Comparison of ENCODE assay signal across 11 mouse cellular contexts in genomic region chr2:134482683-134483082, GRCm38 (mm10).
A peak's percentile ranks its signal among the peaks of the same experiment; 100 is the strongest.
DNase-seq lines count a peak whose midpoint lies in the region; ATAC-seq and TF ChIP-seq lines count a peak whose summit lies in the region.
"Had no signal": no experiment of that assay in that cellular context is flagged by ENCODE, and none has a peak within 500 bp of the region (broad histone marks: within the 10 kb centered on the region; RNA-seq: fewer than 3 reads in every experiment).

No protein-coding gene starts in this region.

- no peak for TF ChIP-seq POLR2A in cortical plate, adult 2 months (IDR thresholded peaks at IDR 0.05; ENCODE audit: extremely low read depth, insufficient read depth, low read length)
- no peak for TF ChIP-seq POLR2A in limb, embryonic 14.5 days (IDR thresholded peaks at IDR 0.05; ENCODE audit: borderline replicate concordance, extremely low read depth, insufficient read depth, insufficient read length)

- TF ChIP-seq CTCF in cortical plate, adult 2 months (IDR thresholded peaks at IDR 0.05; ENCODE audit: extremely low read depth, insufficient read depth, low read length), result peak; percentile 52

- no peak overlapping the region for H3K4me3 ChIP-seq in cortical plate, adult 2 months (ENCODE audit: insufficient read depth, low read length)
- H3K4me3 ChIP-seq in limb, embryonic 14.5 days (replicated peaks; ENCODE audit: low read length), result no peak overlapping the region
- H3K4me3 ChIP-seq: heart, embryonic 12.5 days; liver, embryonic 13.5 days had no signal

- peak; percentile 16 for DNase-seq in layer of hippocampus, adult 11-12 months (ENCODE audit: low spot score)
- DNase-seq in layer of hippocampus, postnatal 25 days (ENCODE audit: extremely low spot score in 1 of 2, low spot score in 1 of 2), result no peak
- DNase-seq in ES-CJ7 (ENCODE audit: low read depth, low spot score), result peak; percentile 58
- DNase-seq in limb, embryonic 14.5 days (ENCODE audit: low spot score), result peak; percentile 57
- no peak for DNase-seq in MN1 (ENCODE audit: low spot score)
- DNase-seq in ovary, adult 18-20 months (ENCODE audit: low spot score), result no peak
- DNase-seq: liver, embryonic 13.5 days; right cerebral cortex, postnatal 25 days had no signal

- no peaks in the 10 kb centered on the region for H3K27me3 ChIP-seq in limb, embryonic 14.5 days (ENCODE audit: control insufficient read depth, insufficient read depth, low read length)
- H3K27me3 ChIP-seq: heart, embryonic 12.5 days; liver, embryonic 13.5 days had no signal

- no peaks in the 10 kb centered on the region for H3K36me3 ChIP-seq in limb, embryonic 14.5 days (ENCODE audit: control insufficient read depth, insufficient read depth, low read length)
- H3K36me3 ChIP-seq: heart, embryonic 12.5 days; liver, embryonic 13.5 days had no signal

- H3K4me1 ChIP-seq in cortical plate, adult 2 months (ENCODE audit: control insufficient read depth, insufficient read depth, low read length), result no peaks in the 10 kb centered on the region
- H3K4me1 ChIP-seq in limb, embryonic 14.5 days (ENCODE audit: control insufficient read depth, insufficient read depth, low read length), result no peaks in the 10 kb centered on the region
- H3K4me1 ChIP-seq: heart, embryonic 12.5 days; liver, embryonic 13.5 days had no signal

- no peak overlapping the region for H3K27ac ChIP-seq in cortical plate, adult 2 months (ENCODE audit: insufficient read depth, low read length)
- no peak overlapping the region for H3K27ac ChIP-seq in limb, embryonic 14.5 days (replicated peaks; ENCODE audit: low read depth, low read length)
- H3K27ac ChIP-seq: liver, embryonic 13.5 days had no signal

- WGBS in limb, embryonic 14.5 days, result 37% methylated on average over 4 of the region's 4 CpGs

- H3K9me3 ChIP-seq in limb, embryonic 14.5 days (ENCODE audit: control insufficient read depth, low read length), result no peaks in the 10 kb centered on the region
- H3K9me3 ChIP-seq: heart, embryonic 12.5 days; liver, embryonic 13.5 days had no signal

- 0 out of 2 replicates have a peak, but pooled peaks have one; percentile 44 for ATAC-seq in limb, embryonic 14.5 days (ENCODE audit: low FRiP score, low read depth)
- ATAC-seq in inflammation-experienced regulatory T-cells, adult 6 months, result no peak

- H3K4me2 ChIP-seq in limb, embryonic 14.5 days (replicated peaks; ENCODE audit: low read depth, low read length, severe bottlenecking), result no peak overlapping the region
- H3K4me2 ChIP-seq: heart, embryonic 12.5 days; liver, embryonic 13.5 days had no signal

- no peak overlapping the region for H3K9ac ChIP-seq in limb, embryonic 14.5 days (ENCODE audit: low read depth, low read length, severe bottlenecking)
- H3K9ac ChIP-seq: heart, embryonic 12.5 days; liver, embryonic 13.5 days had no signal

Comparison
In these comparisons a context has a peak if more than half of its experiments do, and no peak if none do; other contexts are left out.
1. DNase-seq: peak in layer of hippocampus, adult 11-12 months (single experiment), ES-CJ7 (single experiment) and limb, embryonic 14.5 days (single experiment); none in layer of hippocampus, postnatal 25 days (0 of 2), MN1 (single experiment) and ovary, adult 18-20 months (single experiment).